Mouse (Mus musculus) left cerebral cortex, adult 8-10 months (tissue): ENCODE measurements around the gene Vps45. TPM values are rescaled to one million over a fixed set of nuclear protein-coding genes. Genes with fewer than 3 reads are reported as not detected.

Experiments used
- DNase-seq, 2 experiments: peaks; one replicate each; pipeline ENCODE4 v3.0.0; 2022; ENCODE audit warnings: low spot score in 2 of 2
- total RNA-seq, 4 experiments: library from RNA; stranded (reverse); gene quantifications; 2 replicates each; pipeline ENCODE4 v1.2.4; 2022

Gene Vps45
- total RNA-seq, 4 experiments from 2014 or later, result 44.9 to 55.2 (median 50.3) TPM

DNA sequence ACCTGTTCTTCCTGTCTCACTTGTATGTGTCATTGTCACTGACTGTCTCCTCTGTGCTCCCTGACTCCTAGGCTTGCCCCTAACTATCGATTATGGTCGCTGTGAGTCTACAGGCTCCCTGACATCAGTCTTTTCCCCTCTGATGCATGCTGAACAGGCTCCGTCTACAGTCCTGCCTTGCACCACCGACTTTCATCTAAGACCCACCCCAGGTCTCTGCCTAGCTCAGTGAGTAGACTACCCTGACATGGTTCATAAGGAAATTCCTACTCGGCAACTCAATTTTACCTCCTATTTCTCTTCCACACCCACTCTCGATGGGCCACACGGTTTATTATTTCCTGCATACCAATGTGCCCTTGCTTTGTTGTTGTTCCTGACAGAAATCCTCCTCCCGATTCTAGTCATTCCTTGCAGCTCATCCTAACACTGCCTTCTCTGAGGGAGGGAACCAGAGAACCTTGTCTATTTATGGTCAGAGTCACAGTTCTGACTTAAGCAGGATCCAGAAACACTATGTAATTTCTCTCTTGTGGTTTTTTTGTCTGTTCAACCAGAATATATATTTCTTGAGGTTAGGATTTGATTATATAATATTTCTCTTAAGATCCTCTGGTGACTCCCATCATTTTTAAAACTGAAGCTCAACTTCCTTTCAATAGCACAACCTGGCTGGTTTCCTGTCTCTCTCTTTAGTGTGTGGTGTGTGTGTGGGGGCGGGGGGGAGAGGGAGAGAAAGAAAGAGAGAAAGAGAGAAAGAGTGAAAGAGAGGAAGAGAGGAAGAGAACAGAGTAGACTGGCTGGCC is 18.2 kb downstream of the Vps45 start:
- no peak for DNase-seq

DNA sequence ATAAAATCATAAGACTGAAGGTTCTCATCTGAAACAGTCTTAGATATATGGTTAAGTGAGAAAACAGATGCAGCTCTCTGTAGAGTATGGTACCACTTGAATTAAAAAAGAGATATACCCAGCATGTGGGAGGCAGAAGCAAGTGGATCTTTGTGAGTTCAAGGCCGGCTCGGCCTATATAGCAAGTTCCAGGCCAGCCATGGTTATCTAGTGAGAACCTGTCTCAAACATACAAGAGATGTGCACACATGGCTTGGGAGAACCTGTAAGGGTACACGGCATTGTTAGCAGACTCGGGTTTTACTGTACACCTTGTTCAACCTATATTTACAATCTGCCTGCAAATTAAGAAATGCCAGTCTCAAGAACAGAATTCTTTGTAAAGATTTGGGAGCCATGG is 19.4 kb downstream of the Vps45 start:
- DNase-seq, result no peak

DNA sequence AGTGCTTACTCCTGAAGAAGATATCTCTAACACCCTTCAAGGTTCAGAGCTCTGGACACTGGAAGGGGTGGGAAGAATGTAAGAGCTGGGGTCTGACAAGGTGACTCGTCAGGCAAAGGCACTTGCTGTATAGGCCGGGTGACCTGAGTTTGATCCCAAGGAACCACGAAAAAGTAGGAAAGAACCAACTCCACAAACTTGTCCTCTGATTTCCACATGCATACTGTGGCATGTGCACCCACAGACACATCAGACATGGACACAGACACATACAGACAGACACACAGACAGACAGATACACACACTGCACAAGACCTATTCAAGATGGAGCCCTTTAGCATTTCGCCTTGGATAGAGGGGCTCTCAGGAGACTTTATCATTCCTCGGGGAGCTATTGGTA is 20.1 kb downstream of the Vps45 start:
- DNase-seq, result no peak

- no peak for DNase-seq
Measured at GRCm38 (mm10) chr3:96036796-96037195, 21.5 kb downstream of the Vps45 start.

GRCm38 (mm10) chr3:96033046-96033445 is 25.2 kb downstream of the Vps45 start:
- DNase-seq, result no peak

- no peak for DNase-seq
Measured at GRCm38 (mm10) chr3:96032652-96033017, 25.6 kb downstream of the Vps45 start.

DNA sequence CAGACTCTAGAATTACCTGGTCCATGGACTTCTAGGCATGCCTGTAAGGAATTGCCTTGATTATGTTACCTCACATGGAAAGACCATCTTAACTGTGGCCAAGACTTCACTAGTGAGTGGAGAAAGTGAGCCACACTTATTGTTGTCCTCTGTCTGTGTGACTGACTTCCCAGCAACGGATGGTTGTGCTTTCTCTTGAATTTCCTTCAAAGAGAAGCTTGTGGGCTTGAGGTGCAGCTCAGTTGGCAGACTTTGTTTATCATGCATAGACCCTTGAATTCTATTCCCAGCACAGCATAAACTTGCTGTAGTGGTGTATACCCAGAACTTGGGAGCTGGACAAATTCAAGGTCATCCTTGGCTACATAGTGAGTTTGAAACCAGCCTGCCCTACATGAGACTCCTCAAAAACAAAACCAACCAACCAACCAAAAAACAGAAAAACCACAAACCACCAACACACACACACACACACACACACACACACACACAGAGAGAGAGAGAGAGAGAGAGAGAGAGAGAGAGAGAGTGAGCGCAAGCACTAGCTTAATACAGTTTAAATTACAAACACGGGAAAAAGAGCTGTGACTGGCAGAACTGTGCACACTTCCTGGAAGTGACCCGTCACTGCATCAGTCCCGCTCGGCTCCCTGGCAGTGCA is 26.1 kb downstream of the Vps45 start:
- DNase-seq, result no peak

- no peak for DNase-seq
Measured at GRCm38 (mm10) chr3:96029766-96030165, 28.5 kb downstream of the Vps45 start.

- no peak for DNase-seq
Measured at GRCm38 (mm10) chr3:96029336-96029735, 28.9 kb downstream of the Vps45 start.

GRCm38 (mm10) chr3:96027875-96028274 is 30.4 kb downstream of the Vps45 start:
- DNase-seq, result no peak

DNA sequence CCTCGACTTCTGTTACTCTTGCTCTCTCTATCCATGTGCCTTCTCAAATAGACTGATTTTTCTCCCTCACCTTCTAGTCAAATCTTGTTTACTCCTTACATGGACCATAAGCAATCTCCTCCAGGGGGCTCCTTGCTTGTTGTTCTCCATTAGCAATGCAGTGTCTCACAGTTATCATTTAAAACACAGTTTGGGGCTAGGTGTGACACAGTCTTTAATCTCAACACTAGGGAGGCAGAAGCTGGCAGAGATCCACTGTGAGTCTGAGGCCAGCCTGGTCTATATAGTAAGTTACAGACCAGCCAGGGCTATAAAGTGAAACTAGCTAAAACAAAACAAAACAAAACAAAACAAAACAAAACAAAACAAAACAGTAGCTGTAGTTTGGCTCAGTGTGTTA is 31.1 kb downstream of the Vps45 start:
- DNase-seq, result no peak

DNA sequence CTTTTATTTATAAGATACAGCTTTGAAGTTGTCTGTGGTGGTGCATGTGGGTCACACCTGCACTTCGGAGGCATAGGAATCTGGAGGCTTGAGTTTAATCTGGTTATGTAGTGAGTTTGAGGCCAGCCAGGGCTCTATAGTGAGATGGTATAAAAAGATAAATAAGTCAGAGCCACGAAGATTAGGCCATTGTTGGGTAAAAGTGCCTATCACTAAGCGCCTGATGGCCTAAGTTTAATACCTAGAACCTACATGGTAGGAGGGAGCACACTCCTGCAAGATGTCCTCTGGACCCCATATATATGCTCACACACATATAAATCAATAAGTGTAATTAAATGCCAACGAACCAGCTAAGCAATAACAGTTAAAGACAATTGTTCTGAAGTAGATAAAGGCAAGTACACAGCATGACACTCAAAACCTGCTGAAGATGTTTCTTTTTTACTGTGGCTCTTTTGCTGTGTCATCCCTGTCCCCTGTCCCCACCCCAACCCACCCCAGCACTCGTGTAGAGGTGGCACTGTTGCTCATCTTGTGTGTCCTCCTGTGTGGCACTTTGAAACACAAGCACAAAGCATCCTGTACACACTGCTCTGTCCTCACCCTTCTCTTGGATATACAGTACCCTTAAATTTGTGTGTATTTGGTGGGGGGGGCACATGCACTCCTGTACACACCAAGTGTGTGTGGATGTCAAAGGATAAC is 36.7 kb downstream of the Vps45 start:
- DNase-seq, result no peak

GRCm38 (mm10) chr3:96020735-96021134 is 37.5 kb downstream of the Vps45 start:
- DNase-seq, result no peak

DNA sequence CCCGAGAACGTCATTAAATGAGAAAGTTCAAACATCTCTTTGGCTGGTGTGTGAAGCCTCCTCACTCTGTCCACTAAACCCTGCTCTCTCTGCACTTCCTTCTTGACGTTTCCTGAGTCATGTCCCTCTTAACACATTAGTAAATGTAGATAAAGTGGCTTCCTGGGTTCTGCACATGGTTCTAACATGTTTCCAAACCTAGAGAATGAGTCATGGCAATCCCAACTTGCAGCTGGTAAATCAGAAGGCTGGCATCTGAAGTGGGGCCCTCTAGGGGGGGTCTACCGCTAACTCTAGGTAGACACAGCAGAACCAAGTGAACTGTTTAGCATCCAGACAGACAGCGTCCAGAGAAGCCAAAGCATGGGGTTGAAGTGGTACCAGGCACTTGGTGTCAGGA is 40.8 kb downstream of the Vps45 start:
- no peak for DNase-seq

GRCm38 (mm10) chr3:96016257-96016889 is 41.9 kb downstream of the Vps45 start:
- DNase-seq, result no peak

DNA sequence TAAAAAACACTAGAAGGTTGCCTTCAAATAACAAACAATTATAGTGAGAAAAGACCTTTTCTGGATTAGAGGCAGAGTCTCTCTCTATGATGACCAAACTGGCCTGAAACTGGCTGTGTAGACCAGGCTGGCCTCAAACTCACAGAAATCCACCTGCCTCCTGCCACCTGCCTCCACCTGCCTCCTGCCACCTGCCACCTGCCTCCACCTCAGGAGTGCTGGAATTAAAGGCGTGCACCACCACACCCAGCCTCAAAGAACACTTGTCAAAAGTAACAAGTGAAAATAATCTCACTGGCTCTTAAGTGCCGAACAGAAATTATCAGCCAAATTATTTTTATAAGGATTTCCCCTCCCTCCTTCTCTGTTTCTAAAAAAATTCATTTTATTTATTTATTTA is 42.6 kb downstream of the Vps45 start:
- no peak for DNase-seq

- no peak for DNase-seq
Measured at GRCm38 (mm10) chr3:96012805-96013204, 45.5 kb downstream of the Vps45 start.

- no peak for DNase-seq
Measured at GRCm38 (mm10) chr3:96008463-96008862, 49.8 kb downstream of the Vps45 start.

GRCm38 (mm10) chr3:96001560-96001959 is 56.7 kb downstream of the Vps45 start:
- DNase-seq, result no peak

DNA sequence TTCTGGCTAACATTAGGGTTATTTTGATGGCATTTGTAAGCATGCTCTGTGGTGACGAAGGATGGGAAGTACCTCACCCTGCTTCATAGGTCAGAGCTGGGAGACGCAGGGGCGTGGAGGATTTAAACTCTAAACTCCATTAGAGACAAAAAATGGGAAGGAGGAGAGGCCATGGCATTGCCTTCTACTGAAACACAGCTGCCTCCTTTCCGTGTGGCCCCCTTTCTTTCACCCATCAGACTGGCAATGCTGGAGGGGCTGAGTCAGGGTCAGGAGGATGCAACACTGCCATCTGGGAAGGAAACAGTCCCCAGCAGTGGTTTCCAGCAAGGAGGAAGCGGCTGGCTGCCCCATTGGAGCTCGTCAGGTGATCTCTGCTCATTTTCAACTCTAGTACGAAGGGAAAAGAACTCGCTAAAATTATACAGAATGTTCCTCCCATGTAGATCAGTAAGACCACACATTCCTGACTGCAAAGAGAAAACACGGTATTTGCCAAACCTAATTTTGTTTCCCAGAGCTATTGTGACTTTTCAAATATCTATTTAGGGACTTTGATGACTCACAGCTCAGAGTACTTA is 57.3 kb downstream of the Vps45 start:
- no peak for DNase-seq

DNA sequence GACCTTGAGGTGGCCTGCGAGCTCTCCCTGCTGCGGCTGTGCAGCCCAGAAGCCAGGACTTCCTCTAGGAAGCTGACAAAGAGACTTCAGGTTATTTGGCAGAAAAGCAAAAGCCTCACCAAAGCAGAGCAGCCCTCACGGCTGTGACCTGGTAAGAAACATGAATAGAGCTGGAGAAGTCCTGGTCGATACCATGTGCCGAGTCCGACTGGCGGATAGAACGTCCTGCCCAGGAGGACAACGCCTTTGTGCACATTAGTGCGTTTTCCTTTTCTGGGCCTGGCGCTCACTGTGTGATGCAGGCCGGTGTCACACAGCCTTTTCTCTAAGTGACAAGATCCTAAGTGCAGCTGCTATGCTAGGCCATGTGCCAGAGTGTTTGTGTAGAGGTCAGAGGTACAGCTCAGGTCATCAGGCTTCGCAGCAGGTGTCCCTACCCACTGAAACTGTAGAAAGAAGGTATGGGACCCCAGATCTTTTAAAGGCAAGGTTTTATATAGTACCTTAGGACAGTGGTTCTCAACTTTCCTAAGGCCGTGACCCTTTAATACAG is 58.1 kb downstream of the Vps45 start:
- no peak for DNase-seq
